Mouse (Mus musculus) hindbrain, embryonic 10.5 days (tissue): Measurements from ENCODE around the gene 1700013H16Rik. TPM values are rescaled to one million over a fixed set of nuclear protein-coding genes. Genes with fewer than 3 reads are reported as not detected.
A peak's percentile ranks its signal among the peaks of the same experiment; 100 is the strongest.
"Not testable (repeated sequence)": the region's sequence is repeated elsewhere in the genome, so short reads cannot be mapped to it uniquely, and the experiment has no call there.

Experiments used
- DNase-seq: peaks from one replicate; pipeline ENCODE4 v3.0.0-alpha.2; 2017; ENCODE audit warnings: low spot score
- H3K27ac ChIP-seq: fragments of 300-500 bp; sonication (generic); 2 replicates; pipeline ENCODE4 v1.5.1; 2016; ENCODE audit warnings: mild to moderate bottlenecking, moderate library complexity
- H3K27me3 ChIP-seq: fragments of 300-500 bp; sonication (generic); 2 replicates; pipeline ENCODE4 v1.6.1; 2016; ENCODE audit warnings: mild to moderate bottlenecking; ENCODE audit not compliant: poor library complexity, insufficient read depth, severe bottlenecking
- H3K36me3 ChIP-seq: fragments of 300-500 bp; sonication (generic); 2 replicates; pipeline ENCODE4 v1.6.1; 2016; ENCODE audit warnings: mild to moderate bottlenecking, moderate library complexity
- H3K4me1 ChIP-seq: fragments of 300-500 bp; sonication (generic); replicated peaks from 2 replicates; pipeline ENCODE4 v1.6.1; 2016; ENCODE audit warnings: mild to moderate bottlenecking
- H3K4me3 ChIP-seq: fragments of 300-500 bp; sonication (generic); 2 replicates; pipeline ENCODE4 v1.5.1; 2016; ENCODE audit warnings: mild to moderate bottlenecking, moderate library complexity
- H3K9me3 ChIP-seq: fragments of 300-500 bp; sonication (generic); 2 replicates; pipeline ENCODE4 v1.6.1; 2016; ENCODE audit warnings: mild to moderate bottlenecking, moderate library complexity
- WGBS: fragments of 180-500 bp; shearing (Covaris S2); methylation state at CpG from one replicate; pipeline ENCODE4 v1.1.7; 2016; 5-methylcytosine and 5-hydroxymethylcytosine counted together
- polyA plus RNA-seq: library from polyadenylated mRNA; unstranded; fragments of >200 nt; fragmentation: Nextera tagmentation; extraction: Ambion mirVana; gene quantifications from 2 replicates; pipeline ENCODE4 v1.2.1, GENCODE M21; 2016

Gene 1700013H16Rik
- polyA plus RNA-seq = not detected in 2 replicates

DNA sequence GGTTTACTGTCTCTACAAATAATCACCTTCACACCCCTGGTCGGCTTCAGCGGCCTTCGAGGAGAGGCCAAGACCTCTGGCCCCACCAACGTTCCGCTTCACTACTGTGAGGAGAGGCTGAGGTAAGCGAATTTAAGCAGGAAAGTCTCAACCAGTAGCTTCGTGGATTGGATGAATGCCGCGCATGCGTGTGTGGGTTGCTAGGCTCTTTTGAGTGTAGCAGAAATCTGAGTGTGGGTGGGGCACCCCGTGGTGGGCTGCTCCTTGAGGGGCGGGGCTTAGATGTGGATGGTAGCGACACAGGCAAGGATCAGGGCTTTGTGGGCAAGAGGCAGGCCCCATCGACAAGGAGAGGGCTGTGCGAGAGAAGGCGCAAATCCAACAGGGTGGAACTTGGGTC is at the start of gene 1700013H16Rik:
Gene 1700013H16Rik (minus strand): TSS at position 96 of the 400 bp plus-strand sequence.
- 90% methylated on average over 16 of the region's 16 CpGs for WGBS
- Histone ChIP-seq H3K36me3 (no peaks in the 10 kb centered on the region), H3K27ac (no peak within 1 kb of the TSS), H3K9me3 (peaks cover 21% of the 10 kb centered on the region), H3K4me3 (no peak within 1 kb of the TSS), H3K4me1 (no peaks in the 10 kb centered on the region), H3K27me3 (no peaks in the 10 kb centered on the region)
- no peak for DNase-seq

- no peaks in the 10 kb centered on the region for H3K4me1 ChIP-seq
- WGBS = 42% methylated on average over 3 of the region's 3 CpGs
- no peak overlapping the region for H3K4me3 ChIP-seq
- no peaks in the 10 kb centered on the region for H3K9me3 ChIP-seq
- no peak for DNase-seq
- no peaks in the 10 kb centered on the region for H3K36me3 ChIP-seq
- H3K27me3 ChIP-seq = no peaks in the 10 kb centered on the region
- H3K27ac ChIP-seq = no peak overlapping the region
These were observed 41.4 kb upstream of the 1700013H16Rik start for GRCm38 (mm10) chrX:53799074-53799473.

- WGBS = 81% methylated on average over 11 of the region's 11 CpGs
- H3K9me3 ChIP-seq = not testable (repeated sequence)
These were observed 39.9 kb upstream of the 1700013H16Rik start, which contains the start of gene Xlr for GRCm38 (mm10) chrX:53797519-53797918. Xlr (minus strand) TSS chrX:53797706.

GRCm38 (mm10) chrX:53776276-53776675 is 18.6 kb upstream of the 1700013H16Rik start, which contains the start of gene Zfp36l3:
Zfp36l3 (minus strand) TSS chrX:53776394.
- Histone ChIP-seq H3K27me3 (no peaks in the 10 kb centered on the region), H3K27ac (no peak within 1 kb of the TSS), H3K4me3 (no peak within 1 kb of the TSS), H3K4me1 (no peaks in the 10 kb centered on the region), H3K9me3 (peaks cover 21% of the 10 kb centered on the region; the same call in 1 of the 2 replicates), H3K36me3 (no peaks in the 10 kb centered on the region)
- DNase-seq = no peak
- 87% methylated on average over 12 of the region's 12 CpGs for WGBS

More at GRCm38 (mm10) chrX:53797519-53797918, 39.9 kb upstream of the 1700013H16Rik start, which contains the start of gene Xlr:
- DNase-seq, H3K27ac ChIP-seq, H3K4me1 ChIP-seq, H3K27me3 ChIP-seq, H3K4me3 ChIP-seq, H3K36me3 ChIP-seq: not testable (repeated sequence)

GRCm38 (mm10) chrX:53752851-53753250 is 4.8 kb downstream of the 1700013H16Rik start:
- 83% methylated on average over 1 of the region's 1 CpGs for WGBS
- H3K27ac ChIP-seq = no peak overlapping the region

GRCm38 (mm10) chrX:53728967-53729366 is 28.7 kb downstream of the 1700013H16Rik start:
- Histone ChIP-seq H3K27ac (no peak overlapping the region), H3K4me1 (no peaks in the 10 kb centered on the region), H3K36me3 (no peaks in the 10 kb centered on the region), H3K4me3 (no peak overlapping the region), H3K27me3 (no peaks in the 10 kb centered on the region), H3K9me3 (no peaks in the 10 kb centered on the region)
- 84% methylated on average over 2 of the region's 2 CpGs for WGBS
- DNase-seq = no peak

More at GRCm38 (mm10) chrX:53752851-53753250, 4.8 kb downstream of the 1700013H16Rik start:
- H3K36me3 ChIP-seq = no peaks in the 10 kb centered on the region
- no peak for DNase-seq
- H3K4me3 ChIP-seq = no peak overlapping the region
- peaks cover 20% of the 10 kb centered on the region for H3K9me3 ChIP-seq
- H3K27me3 ChIP-seq = no peaks in the 10 kb centered on the region
- no peaks in the 10 kb centered on the region for H3K4me1 ChIP-seq

GRCm38 (mm10) chrX:53724596-53724995 is 33.0 kb downstream of the 1700013H16Rik start, which contains the start of gene 4930502E18Rik:
4930502E18Rik (plus strand) TSS chrX:53724826.
- H3K9me3 ChIP-seq = no peaks in the 10 kb centered on the region
- H3K27me3 ChIP-seq = no peaks in the 10 kb centered on the region
- no peaks in the 10 kb centered on the region for H3K4me1 ChIP-seq
- no peak within 1 kb of the TSS for H3K4me3 ChIP-seq
- DNase-seq = no peak
- WGBS = 84% methylated on average over 11 of the region's 11 CpGs
- no peak within 1 kb of the TSS for H3K27ac ChIP-seq
- H3K36me3 ChIP-seq = no peaks in the 10 kb centered on the region

GRCm38 (mm10) chrX:53716323-53717182 is 41.1 kb downstream of the 1700013H16Rik start:
- Histone ChIP-seq H3K27me3 (no peaks in the 10 kb centered on the region), H3K27ac (peak overlapping the region; percentile 74), H3K4me3 (peak overlapping the region; percentile 41), H3K9me3 (no peaks in the 10 kb centered on the region), H3K36me3 (no peaks in the 10 kb centered on the region), H3K4me1 (peaks cover 9% of the 10 kb centered on the region; the same call in 1 of the 2 replicates)
- WGBS = 19% methylated on average over 49 of the region's 49 CpGs
- DNase-seq = peak; percentile 76

GRCm38 (mm10) chrX:53715942-53716322 is 41.7 kb downstream of the 1700013H16Rik start:
- H3K27ac ChIP-seq = peak overlapping the region; percentile 74
- H3K9me3 ChIP-seq = no peaks in the 10 kb centered on the region
- DNase-seq = peak; percentile 2
- H3K4me1 ChIP-seq = peaks cover 9% of the 10 kb centered on the region; the same call in 1 of the 2 replicates
- no peaks in the 10 kb centered on the region for H3K36me3 ChIP-seq
- H3K27me3 ChIP-seq = no peaks in the 10 kb centered on the region
- 58% methylated on average over 2 of the region's 2 CpGs for WGBS
- H3K4me3 ChIP-seq = peak overlapping the region; percentile 41

DNA sequence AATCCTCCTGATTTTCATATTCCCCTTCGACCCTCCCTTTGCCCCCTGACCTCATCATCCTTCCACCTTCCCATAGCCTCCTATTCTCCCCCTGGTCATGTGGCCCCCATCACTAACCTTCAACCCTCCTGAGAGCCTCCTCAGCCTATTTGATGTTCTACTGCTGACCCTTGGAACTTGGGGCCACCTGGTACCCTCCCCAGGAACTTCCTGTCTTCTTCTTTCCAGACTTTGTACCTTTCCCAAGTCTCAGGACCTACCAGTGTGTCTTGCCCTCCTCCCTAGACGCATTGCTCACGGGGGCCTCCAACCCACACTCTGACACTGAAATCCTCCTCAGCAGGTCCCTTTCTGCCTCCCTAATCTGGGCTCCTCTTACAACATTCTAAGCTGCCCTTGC is 55.0 kb downstream of the 1700013H16Rik start:
- Histone ChIP-seq H3K36me3 (no peaks in the 10 kb centered on the region), H3K4me1 (no peaks in the 10 kb centered on the region), H3K27ac (no peak overlapping the region), H3K27me3 (no peaks in the 10 kb centered on the region), H3K4me3 (no peak overlapping the region), H3K9me3 (no peaks in the 10 kb centered on the region)
- no peak for DNase-seq
- 62% methylated on average over 3 of the region's 3 CpGs for WGBS

DNA sequence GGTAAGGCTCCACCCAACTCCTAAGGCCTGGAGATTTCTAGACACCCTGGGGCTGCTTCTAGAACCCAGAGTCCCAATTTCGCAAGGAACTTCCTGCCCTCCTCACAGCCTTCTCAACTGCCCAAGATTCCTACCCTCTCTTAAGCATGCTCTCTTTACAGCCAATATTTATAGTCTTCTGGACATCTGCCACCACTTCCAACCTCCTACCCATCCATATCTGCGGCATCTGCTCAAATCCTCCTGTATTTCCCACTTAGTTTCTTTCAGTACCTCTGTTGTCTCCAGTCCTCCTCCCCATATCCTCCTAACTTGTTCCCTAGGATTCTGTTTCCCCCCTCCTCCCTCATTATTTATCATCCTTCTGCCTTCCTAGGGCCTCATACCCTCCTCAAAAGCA is 58.4 kb downstream of the 1700013H16Rik start:
- 87% methylated on average over 2 of the region's 2 CpGs for WGBS
- Histone ChIP-seq H3K4me3 (no peak overlapping the region), H3K36me3 (no peaks in the 10 kb centered on the region), H3K9me3 (no peaks in the 10 kb centered on the region), H3K4me1 (no peaks in the 10 kb centered on the region), H3K27ac (no peak overlapping the region), H3K27me3 (no peaks in the 10 kb centered on the region)
- DNase-seq = no peak

DNA sequence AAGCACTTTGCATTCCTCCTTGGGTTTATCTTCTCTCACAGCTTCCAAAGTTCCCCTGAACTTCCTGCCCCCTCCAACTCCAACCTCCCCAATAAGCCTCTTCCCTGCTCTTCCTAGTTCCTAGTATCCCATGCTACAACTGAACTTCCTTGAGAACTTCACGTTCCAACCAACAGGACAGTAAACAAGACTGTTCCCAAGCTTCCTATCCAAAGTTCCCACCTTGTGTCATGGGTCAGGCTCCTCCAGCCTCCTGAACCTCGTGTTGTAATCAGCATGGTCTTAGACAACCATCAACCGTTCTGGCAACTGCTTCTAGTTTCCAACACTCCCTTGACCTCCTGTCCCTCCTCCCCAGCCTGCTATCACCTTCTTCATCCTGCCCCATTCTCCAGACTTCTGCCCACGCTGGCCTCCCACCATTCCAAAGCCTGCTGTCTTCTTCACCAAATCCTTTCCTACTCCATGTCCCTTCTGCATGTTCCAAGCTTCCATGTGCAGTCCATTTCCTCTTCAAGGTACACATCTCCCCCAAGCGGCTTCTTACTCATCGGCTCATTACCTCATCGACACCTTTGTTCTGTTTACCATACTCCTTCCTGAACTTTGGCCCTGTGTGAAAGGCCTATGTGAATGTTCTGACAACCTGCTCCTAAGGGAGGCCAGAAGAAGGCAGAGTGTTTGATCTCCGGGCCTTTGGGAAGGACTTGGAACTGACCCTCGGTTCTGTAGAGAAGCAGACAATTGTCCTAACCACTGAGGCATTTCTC is 63.4 kb downstream of the 1700013H16Rik start:
- Histone ChIP-seq H3K36me3 (no peaks in the 10 kb centered on the region), H3K4me1 (no peaks in the 10 kb centered on the region), H3K27ac (no peak overlapping the region), H3K9me3 (0 out of 2 replicates have a peak, but pooled peaks cover 3% of the 10 kb centered on the region), H3K4me3 (no peak overlapping the region), H3K27me3 (no peaks in the 10 kb centered on the region)
- WGBS = 88% methylated on average over 9 of the region's 9 CpGs
- DNase-seq = no peak
